Mouse (Mus musculus) limb, embryonic 13.5 days (tissue): ENCODE measurements at regions not wholly inside any gene's neighbourhood (a gene's known extent, or its start where the extent isn't known, plus 50 kb on each side); places are given as distances from the start of the nearest gene placed in this dataset.
A peak's percentile ranks its signal among the peaks of the same experiment; 100 is the strongest.

ENCODE experiments used
- ATAC-seq: fragments of 200-750 bp; cut with Nextera tagmentation; 2 replicates; pipeline ENCODE4 v1.8.0; 2017; ENCODE audit warnings: low read depth, moderate number of reproducible peaks, moderate TSS enrichment; ENCODE audit not compliant: low FRiP score
- H3K27ac ChIP-seq: fragments of 300-500 bp; sonication (generic); 2 replicates; pipeline ENCODE4 v1.5.1; 2015; ENCODE audit warnings: inconsistent platforms, mild to moderate bottlenecking, moderate library complexity
- H3K27me3 ChIP-seq: fragments of 300-500 bp; sonication (generic); 2 replicates; pipeline ENCODE4 v1.6.1; 2015; ENCODE audit warnings: mild to moderate bottlenecking, inconsistent platforms
- H3K36me3 ChIP-seq: fragments of 300-500 bp; sonication (generic); 2 replicates; pipeline ENCODE4 v1.6.1; 2015; ENCODE audit warnings: inconsistent platforms, mild to moderate bottlenecking, moderate library complexity
- H3K4me1 ChIP-seq: fragments of 300-500 bp; sonication (generic); 2 replicates; pipeline ENCODE4 v1.6.1; 2015; ENCODE audit warnings: inconsistent platforms
- H3K4me2 ChIP-seq: fragments of 300-500 bp; sonication (generic); replicated peaks from 2 replicates; pipeline ENCODE4 v1.6.1; 2015; ENCODE audit warnings: inconsistent platforms, mild to moderate bottlenecking, moderate library complexity
- H3K4me3 ChIP-seq: fragments of 300-500 bp; sonication (generic); 2 replicates; pipeline ENCODE4 v1.5.1; 2015; ENCODE audit warnings: moderate library complexity, mild to moderate bottlenecking, inconsistent platforms
- H3K9ac ChIP-seq: fragments of 300-500 bp; sonication (generic); 2 replicates; pipeline ENCODE4 v1.6.1; 2015; ENCODE audit warnings: mild to moderate bottlenecking, inconsistent platforms
- H3K9me3 ChIP-seq: fragments of 300-500 bp; sonication (generic); 2 replicates; pipeline ENCODE4 v1.6.1; 2016; ENCODE audit warnings: inconsistent platforms
- WGBS: fragments of 180-500 bp; shearing (Covaris S2); methylation state at CpG from one replicate; pipeline ENCODE4 v1.1.7; 2015; 5-methylcytosine and 5-hydroxymethylcytosine counted together

GRCm38 (mm10) chr6:101513696-101514095, 136.0 kb upstream of the Pdzrn3 start:
- Histone ChIP-seq H3K4me1 (peaks cover 16% of the 10 kb centered on the region), H3K9ac (no peak overlapping the region), H3K36me3 (no peaks in the 10 kb centered on the region), H3K4me2 (no peak overlapping the region), H3K4me3 (no peak overlapping the region), H3K9me3 (no peaks in the 10 kb centered on the region), H3K27ac (no peak overlapping the region; the same call in 1 of the 2 replicates), H3K27me3 (no peaks in the 10 kb centered on the region)
- ATAC-seq = peak; percentile 81
- 11% methylated on average over 2 of the region's 2 CpGs for WGBS

GRCm38 (mm10) chr6:101502149-101502548, 124.5 kb upstream of the Pdzrn3 start:
- no peaks in the 10 kb centered on the region for H3K36me3 ChIP-seq
- WGBS = 36% methylated on average over 5 of the region's 5 CpGs
- H3K27me3 ChIP-seq = no peaks in the 10 kb centered on the region; the same call in 1 of the 2 replicates
- H3K9me3 ChIP-seq = no peaks in the 10 kb centered on the region
- ATAC-seq = no peak
- no peak overlapping the region for H3K27ac ChIP-seq
- H3K9ac ChIP-seq = no peak overlapping the region
- no peak overlapping the region for H3K4me2 ChIP-seq
- H3K4me1 ChIP-seq = peaks cover 6% of the 10 kb centered on the region; the same call in 1 of the 2 replicates
- H3K4me3 ChIP-seq = no peak overlapping the region

GRCm38 (mm10) chr6:101501716-101502115, 124.0 kb upstream of the Pdzrn3 start:
- no peaks in the 10 kb centered on the region for H3K9me3 ChIP-seq
- H3K9ac ChIP-seq = no peak overlapping the region
- H3K4me2 ChIP-seq = no peak overlapping the region
- ATAC-seq = no peak
- H3K27ac ChIP-seq = peak overlapping the region; percentile 10; the same call in 1 of the 2 replicates
- WGBS = 54% methylated on average over 4 of the region's 4 CpGs
- H3K4me3 ChIP-seq = no peak overlapping the region
- peaks cover 6% of the 10 kb centered on the region; the same call in 1 of the 2 replicates for H3K4me1 ChIP-seq
- H3K27me3 ChIP-seq = no peaks in the 10 kb centered on the region; the same call in 1 of the 2 replicates
- H3K36me3 ChIP-seq = no peaks in the 10 kb centered on the region

- no peaks in the 10 kb centered on the region for H3K9me3 ChIP-seq
- no peak for ATAC-seq
- no peak overlapping the region for H3K4me3 ChIP-seq
- peaks cover 6% of the 10 kb centered on the region; the same call in 1 of the 2 replicates for H3K4me1 ChIP-seq
- no peaks in the 10 kb centered on the region for H3K36me3 ChIP-seq
- H3K27ac ChIP-seq = no peak overlapping the region
- H3K4me2 ChIP-seq = no peak overlapping the region
- no peaks in the 10 kb centered on the region; the same call in 1 of the 2 replicates for H3K27me3 ChIP-seq
- no peak overlapping the region for H3K9ac ChIP-seq
Measured at GRCm38 (mm10) chr6:101500202-101500601, 122.5 kb upstream of the Pdzrn3 start.

GRCm38 (mm10) chr6:101488466-101488865, 110.8 kb upstream of the Pdzrn3 start:
- no peak overlapping the region for H3K4me3 ChIP-seq
- no peak overlapping the region for H3K4me2 ChIP-seq
- no peaks in the 10 kb centered on the region for H3K27me3 ChIP-seq
- no peak overlapping the region for H3K9ac ChIP-seq
- no peaks in the 10 kb centered on the region for H3K36me3 ChIP-seq
- ATAC-seq = no peak
- H3K4me1 ChIP-seq = peaks cover 19% of the 10 kb centered on the region
- no peak overlapping the region for H3K27ac ChIP-seq
- H3K9me3 ChIP-seq = no peaks in the 10 kb centered on the region
- 30% methylated on average over 2 of the region's 2 CpGs for WGBS

GRCm38 (mm10) chr6:101484526-101485287, 107.0 kb upstream of the Pdzrn3 start:
- H3K27ac ChIP-seq = peak overlapping the region; percentile 48; the same call in 1 of the 2 replicates
- H3K4me2 ChIP-seq = peak overlapping the region; percentile 32; the same call in 1 of the 2 replicates
- no peaks in the 10 kb centered on the region for H3K36me3 ChIP-seq
- peaks cover 37% of the 10 kb centered on the region for H3K4me1 ChIP-seq
- H3K4me3 ChIP-seq = no peak overlapping the region
- WGBS = 31% methylated on average over 12 of the region's 12 CpGs
- peak; percentile 88 for ATAC-seq
- no peaks in the 10 kb centered on the region for H3K27me3 ChIP-seq
- H3K9ac ChIP-seq = no peak overlapping the region
- no peaks in the 10 kb centered on the region for H3K9me3 ChIP-seq

- H3K36me3 ChIP-seq = no peaks in the 10 kb centered on the region
- peak; percentile 60 for ATAC-seq
- peaks cover 30% of the 10 kb centered on the region for H3K4me1 ChIP-seq
- WGBS = 28% methylated on average over 9 of the region's 9 CpGs
- no peak overlapping the region for H3K4me3 ChIP-seq
- H3K27me3 ChIP-seq = no peaks in the 10 kb centered on the region
- peak overlapping the region; percentile 66 for H3K27ac ChIP-seq
- H3K4me2 ChIP-seq = peak overlapping the region; percentile 27
- H3K9me3 ChIP-seq = no peaks in the 10 kb centered on the region
- H3K9ac ChIP-seq = no peak overlapping the region
Measured at GRCm38 (mm10) chr6:101482635-101483465, 105.2 kb upstream of the Pdzrn3 start.

GRCm38 (mm10) chr6:101473956-101474355, 96.3 kb upstream of the Pdzrn3 start:
- Histone ChIP-seq H3K27me3 (no peaks in the 10 kb centered on the region), H3K36me3 (no peaks in the 10 kb centered on the region), H3K9ac (no peak overlapping the region), H3K4me2 (no peak overlapping the region), H3K27ac (no peak overlapping the region; the same call in 1 of the 2 replicates), H3K9me3 (no peaks in the 10 kb centered on the region), H3K4me1 (peaks cover 17% of the 10 kb centered on the region), H3K4me3 (no peak overlapping the region)
- ATAC-seq = no peak
- WGBS = 48% methylated on average over 1 of the region's 1 CpGs

- ATAC-seq = peak; percentile 86
- Histone ChIP-seq H3K9ac (no peak overlapping the region), H3K27me3 (no peaks in the 10 kb centered on the region), H3K4me3 (no peak overlapping the region), H3K9me3 (no peaks in the 10 kb centered on the region), H3K4me1 (peaks cover 17% of the 10 kb centered on the region), H3K27ac (0 out of 2 replicates have a peak overlapping the region, but pooled peaks have one; percentile 0), H3K36me3 (no peaks in the 10 kb centered on the region), H3K4me2 (no peak overlapping the region)
- WGBS = 23% methylated on average over 5 of the region's 5 CpGs
Measured at GRCm38 (mm10) chr6:101473257-101473925, 95.7 kb upstream of the Pdzrn3 start.

GRCm38 (mm10) chr6:101464910-101465309, 87.2 kb upstream of the Pdzrn3 start:
- no peak overlapping the region for H3K27ac ChIP-seq
- H3K9me3 ChIP-seq = no peaks in the 10 kb centered on the region
- 90% methylated on average over 1 of the region's 1 CpGs for WGBS
- ATAC-seq = no peak
- H3K4me3 ChIP-seq = no peak overlapping the region
- peaks cover 14% of the 10 kb centered on the region; the same call in 1 of the 2 replicates for H3K27me3 ChIP-seq
- H3K9ac ChIP-seq = no peak overlapping the region
- H3K4me1 ChIP-seq = no peaks in the 10 kb centered on the region
- no peak overlapping the region for H3K4me2 ChIP-seq
- H3K36me3 ChIP-seq = no peaks in the 10 kb centered on the region

GRCm38 (mm10) chr6:101463812-101464320, 86.2 kb upstream of the Pdzrn3 start:
- Histone ChIP-seq H3K27me3 (peaks cover 19% of the 10 kb centered on the region; the same call in 1 of the 2 replicates), H3K9ac (no peak overlapping the region), H3K4me2 (no peak overlapping the region), H3K36me3 (no peaks in the 10 kb centered on the region), H3K9me3 (no peaks in the 10 kb centered on the region), H3K27ac (no peak overlapping the region), H3K4me1 (no peaks in the 10 kb centered on the region), H3K4me3 (no peak overlapping the region)
- ATAC-seq = no peak
- 78% methylated on average over 3 of the region's 3 CpGs for WGBS
